Mouse (Mus musculus) mammary gland, adult 2 months (tissue): ENCODE results near the gene Yars. TPM values are rescaled to one million over a fixed set of nuclear protein-coding genes. Genes with fewer than 3 reads are reported as not detected.

Source experiments
- polyA plus RNA-seq: library from polyadenylated mRNA; depleted of rRNA; stranded (reverse); fragments of >200 nt; gene quantifications from 2 replicates; pipeline ENCODE4 v1.2.3, GENCODE M21; 2012; ENCODE audit warnings: low replicate concordance; rRNA removed

Gene Yars
- polyA plus RNA-seq, result 11.3 and 16.7 TPM in 2 replicates

GRCm38 (mm10) chr4:129189542-129190519 is at the start of gene Yars, which contains the start of gene S100pbp:
Gene Yars (plus strand): TSS chr4:129189760.
Gene S100pbp (minus strand): TSS chr4:129189727.

GRCm38 (mm10) chr4:129261196-129261595 is 71.6 kb downstream of the Yars start, which contains the start of gene C77080:
Gene C77080 (minus strand): TSS chr4:129261404.

Other genes starting within 250 kb of the Yars start
- gene Azin2, start 227.3 kb upstream of the Yars start, polyA plus RNA-seq, result 17.9 and 25.6 TPM in 2 replicates
- 94.7 and 102 TPM in 2 replicates for gene Ak2, start 197.8 kb upstream of the Yars start, polyA plus RNA-seq
- 45.6 and 141 TPM in 2 replicates for gene Rnf19b, start 131.5 kb upstream of the Yars start, polyA plus RNA-seq
- gene Tmem54, start 84.2 kb upstream of the Yars start, polyA plus RNA-seq, result 13.9 and 16.2 TPM in 2 replicates
- gene Hpca, start 67.7 kb upstream of the Yars start, polyA plus RNA-seq, result 3.0 and 3.8 TPM in 2 replicates
- 1.5 and 9.3 TPM in 2 replicates for gene Fndc5, start 52.8 kb upstream of the Yars start, polyA plus RNA-seq
- gene S100pbp, start within 50 bp of the Yars start, polyA plus RNA-seq, result 13.7 and 23.0 TPM in 2 replicates
- gene C77080, start 71.6 kb downstream of the Yars start, polyA plus RNA-seq, result 24.0 and 41.3 TPM in 2 replicates
- gene Sync, start 97.9 kb downstream of the Yars start, polyA plus RNA-seq, result 0.90 and 3.5 TPM in 2 replicates
- 18.0 and 32.5 TPM in 2 replicates for gene Rbbp4, start 145.6 kb downstream of the Yars start, polyA plus RNA-seq
- gene Zbtb8os, start 145.9 kb downstream of the Yars start, polyA plus RNA-seq, result 8.7 and 14.4 TPM in 2 replicates
- 12.2 and 16.3 TPM in 2 replicates for gene Zbtb8a, start 188.4 kb downstream of the Yars start, polyA plus RNA-seq